Mouse (Mus musculus) heart, adult 8-10 months (tissue): ENCODE data around the gene Slc22a19. TPM values are rescaled to one million over a fixed set of nuclear protein-coding genes. Genes with fewer than 3 reads are reported as not detected.
"Not testable (repeated sequence)": the region's sequence is repeated elsewhere in the genome, so short reads cannot be mapped to it uniquely, and the experiment has no call there.

Experiments used
- DNase-seq: peaks from one replicate; pipeline ENCODE4 v3.0.0; 2022; ENCODE audit warnings: low spot score
- total RNA-seq, 4 experiments: library from RNA; stranded (reverse); gene quantifications; 2 replicates each; pipeline ENCODE4 v1.2.4; 2022

Gene Slc22a19
- not detected for total RNA-seq

- no peak for DNase-seq
Observed at GRCm38 (mm10) chr19:7711148-7711547, at the start of gene Slc22a19. Slc22a19 (minus strand) TSS chr19:7711310.

- DNase-seq, result not testable (repeated sequence)
Observed at GRCm38 (mm10) chr19:7753371-7753770, 42.3 kb upstream of the Slc22a19 start.

GRCm38 (mm10) chr19:7729543-7729942 lies 18.4 kb upstream of the Slc22a19 start:
- no peak for DNase-seq

GRCm38 (mm10) chr19:7693104-7693503 lies 18.0 kb downstream of the Slc22a19 start:
- not testable (repeated sequence) for DNase-seq

- DNase-seq, result no peak
Observed at GRCm38 (mm10) chr19:7691259-7691658, 19.9 kb downstream of the Slc22a19 start.

- no peak for DNase-seq
Observed at GRCm38 (mm10) chr19:7687988-7688387, 23.1 kb downstream of the Slc22a19 start.

- DNase-seq, result no peak
Observed at GRCm38 (mm10) chr19:7672033-7672432, 39.1 kb downstream of the Slc22a19 start.

GRCm38 (mm10) chr19:7648913-7649666 lies 62.0 kb downstream of the Slc22a19 start:
- no peak for DNase-seq

GRCm38 (mm10) chr19:7633786-7634185 lies 77.3 kb downstream of the Slc22a19 start:
- no peak for DNase-seq

GRCm38 (mm10) chr19:7633021-7633420 lies 78.1 kb downstream of the Slc22a19 start:
- no peak for DNase-seq

Other genes starting within 250 kb of the Slc22a19 start
- 10 to 100 TPM; 68.0 to 76.0 (median 73.0) TPM for gene Rtn3, start 228.0 kb downstream of the Slc22a19 start, total RNA-seq
- 10 to 100 TPM; 10.2 to 13.2 (median 12.8) TPM for gene Atl3, start 217.3 kb downstream of the Slc22a19 start, total RNA-seq
- gene Pla2g16, start 153.9 kb downstream of the Slc22a19 start, total RNA-seq, result 100 to 1,000 TPM; 121 to 150 (median 137) TPM
- gene Lgals12, start 104.1 kb downstream of the Slc22a19 start, total RNA-seq, result under 1 TPM; 0.16 to 0.37 (median 0.32) TPM
- gene Hrasls5, start 98.8 kb downstream of the Slc22a19 start, total RNA-seq, result not detected
- gene Slc22a26, start 91.4 kb upstream of the Slc22a19 start, total RNA-seq, result not detected